Mouse (Mus musculus): Measurements from ENCODE around the gene Fbxo4. TPM values are rescaled to one million over a fixed set of nuclear protein-coding genes. Genes with fewer than 3 reads are reported as not detected.

Fbxo4 gene
- polyA plus RNA-seq, 1 experiment from 2014 or later, result 18.8 TPM

DNA sequence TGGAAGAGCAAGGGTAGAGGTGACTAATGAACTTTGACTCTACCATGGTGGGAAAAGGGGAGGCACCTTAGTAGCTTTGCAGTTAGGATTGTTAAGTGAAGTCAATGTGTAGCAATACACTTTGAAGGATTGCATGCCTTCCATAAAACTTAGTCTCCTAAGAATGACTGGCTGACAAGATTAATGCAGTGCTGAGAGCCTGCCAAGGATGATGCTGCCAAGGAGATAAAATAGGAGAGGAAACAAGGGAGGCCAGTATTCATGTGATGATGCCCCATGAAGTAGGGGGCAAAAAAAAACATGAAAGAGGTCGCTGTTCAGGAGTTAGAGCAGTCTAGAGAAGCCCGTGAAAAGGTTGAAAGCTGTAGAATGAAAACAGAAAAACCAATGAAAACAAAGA, 5.5 kb upstream of the Fbxo4 start:
- no peak for ATAC-seq
- no peak overlapping the region for H3K4me2 ChIP-seq (replicated peaks; ENCODE audit: low read depth)
- 84% methylated on average over 2 of the region's 2 CpGs for WGBS
- H3K27ac ChIP-seq (ENCODE audit: low read depth, low read length), result no peak overlapping the region
- H3K27me3 ChIP-seq (replicated peaks; ENCODE audit: control insufficient read depth, insufficient read depth, low read length), result no peaks in the 10 kb centered on the region
- H3K9ac ChIP-seq (ENCODE audit: low read depth, low read length), result no peak overlapping the region
- H3K36me3 ChIP-seq (ENCODE audit: control insufficient read depth, insufficient read depth), result peaks cover 31% of the 10 kb centered on the region
- H3K9me3 ChIP-seq (ENCODE audit: control insufficient read depth), result no peaks in the 10 kb centered on the region
- H3K4me1 ChIP-seq (replicated peaks; ENCODE audit: control insufficient read depth, insufficient read depth, low read length), result no peaks in the 10 kb centered on the region
- TF ChIP-seq CTCF (IDR thresholded peaks at IDR 0.05; ENCODE audit: low read depth), result no peak
- H3K4me3 ChIP-seq (ENCODE audit: low read depth, low read length), result no peak overlapping the region

DNA sequence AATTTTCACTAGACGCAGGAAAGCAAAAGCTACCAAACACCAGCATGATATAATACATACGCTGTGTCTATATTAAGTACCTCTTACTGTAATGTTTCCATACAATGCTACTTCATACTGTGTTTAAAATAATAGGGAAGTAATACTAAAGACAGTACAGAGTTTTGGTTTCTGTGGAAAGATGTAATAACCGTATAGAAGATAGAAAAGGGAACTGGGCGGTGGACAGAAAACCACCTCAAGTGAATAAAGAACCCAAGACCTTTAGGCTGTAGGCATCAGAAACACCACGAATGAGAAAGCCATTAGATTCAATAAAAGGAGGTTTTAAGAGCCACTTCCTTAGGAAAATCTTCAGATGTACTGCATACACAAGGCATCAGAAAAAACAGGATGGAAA, 3.4 kb upstream of the Fbxo4 start:
- no peak overlapping the region for H3K27ac ChIP-seq (ENCODE audit: low read depth, low read length)
- H3K4me2 ChIP-seq (replicated peaks; ENCODE audit: low read depth), result no peak overlapping the region
- no peaks in the 10 kb centered on the region for H3K9me3 ChIP-seq (ENCODE audit: control insufficient read depth)
- H3K36me3 ChIP-seq (ENCODE audit: control insufficient read depth, insufficient read depth), result peaks cover 27% of the 10 kb centered on the region
- no peak for TF ChIP-seq CTCF (IDR thresholded peaks at IDR 0.05; ENCODE audit: low read depth)
- no peak for ATAC-seq
- no peak overlapping the region for H3K9ac ChIP-seq (ENCODE audit: low read depth, low read length)
- WGBS, result 88% methylated on average over 5 of the region's 5 CpGs
- no peaks in the 10 kb centered on the region for H3K27me3 ChIP-seq (replicated peaks; ENCODE audit: control insufficient read depth, insufficient read depth, low read length)
- no peaks in the 10 kb centered on the region for H3K4me1 ChIP-seq (replicated peaks; ENCODE audit: control insufficient read depth, insufficient read depth, low read length)
- H3K4me3 ChIP-seq (ENCODE audit: low read depth, low read length), result no peak overlapping the region

DNA sequence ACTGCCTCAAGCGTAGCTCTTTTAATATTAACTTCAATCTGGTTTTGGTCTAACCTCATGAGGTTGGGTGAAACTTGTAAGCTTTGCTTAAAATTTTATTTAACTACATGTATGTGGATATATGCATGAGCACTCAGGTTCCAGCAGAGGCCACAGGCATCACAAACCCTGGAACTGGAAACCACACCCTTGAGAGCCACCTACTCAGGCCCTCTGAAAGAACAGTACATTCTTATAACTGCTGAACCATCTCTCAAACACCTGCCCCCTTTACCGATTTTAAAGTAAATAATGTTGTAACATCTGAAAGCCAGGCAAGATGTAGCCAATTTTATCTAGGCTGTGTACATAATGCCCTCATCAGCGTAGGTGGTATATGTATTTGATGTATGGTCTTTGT, 498 bp upstream of the Fbxo4 start:
- Histone ChIP-seq H3K4me1 (replicated peaks; ENCODE audit: control insufficient read depth, insufficient read depth, low read length) (no peaks in the 10 kb centered on the region), H3K27ac (ENCODE audit: low read depth, low read length) (peak overlapping the region; percentile 99), H3K4me2 (replicated peaks; ENCODE audit: low read depth) (peak overlapping the region; percentile 87), H3K9ac (ENCODE audit: low read depth, low read length) (no peak overlapping the region), H3K36me3 (ENCODE audit: control insufficient read depth, insufficient read depth) (peaks cover 18% of the 10 kb centered on the region; the same call in 1 of the 2 replicates), H3K4me3 (ENCODE audit: low read depth, low read length) (peak overlapping the region; percentile 71), H3K9me3 (ENCODE audit: control insufficient read depth) (no peaks in the 10 kb centered on the region), H3K27me3 (replicated peaks; ENCODE audit: control insufficient read depth, insufficient read depth, low read length) (no peaks in the 10 kb centered on the region)
- 54% methylated on average over 3 of the region's 3 CpGs for WGBS
- no peak for ATAC-seq
- no peak for TF ChIP-seq CTCF (IDR thresholded peaks at IDR 0.05; ENCODE audit: low read depth)

DNA sequence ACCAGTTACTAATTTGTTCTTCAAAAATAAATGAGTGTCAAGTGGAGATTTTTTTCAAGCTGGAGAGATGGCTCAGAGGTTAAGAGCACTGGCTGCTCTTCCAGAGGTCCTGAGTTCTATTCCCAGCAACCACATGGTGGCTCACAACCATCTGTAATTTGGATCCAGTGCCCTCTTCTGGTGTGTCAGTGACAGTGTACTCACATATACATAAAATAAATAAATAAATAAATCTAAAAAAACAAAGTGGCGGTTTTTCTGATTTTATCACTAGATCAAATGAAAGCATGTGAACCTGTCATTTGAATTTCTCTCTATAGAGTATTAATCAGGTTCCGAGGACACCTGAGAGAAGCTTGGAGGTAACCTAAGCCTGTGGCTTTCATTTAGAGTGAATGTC, 1.1 kb downstream of the Fbxo4 start:
- H3K36me3 ChIP-seq (ENCODE audit: control insufficient read depth, insufficient read depth), result 0 out of 2 replicates have a peak, but pooled peaks cover 3% of the 10 kb centered on the region
- 91% methylated on average over 2 of the region's 2 CpGs for WGBS
- H3K9ac ChIP-seq (ENCODE audit: low read depth, low read length), result no peak overlapping the region
- H3K4me2 ChIP-seq (replicated peaks; ENCODE audit: low read depth), result peak overlapping the region; percentile 87; the same call in 1 of the 2 replicates
- TF ChIP-seq CTCF (IDR thresholded peaks at IDR 0.05; ENCODE audit: low read depth), result peak; percentile 38; the same call in 1 of the 2 replicates
- ATAC-seq, result no peak
- H3K9me3 ChIP-seq (ENCODE audit: control insufficient read depth), result no peaks in the 10 kb centered on the region
- H3K4me3 ChIP-seq (ENCODE audit: low read depth, low read length), result no peak overlapping the region
- H3K27ac ChIP-seq (ENCODE audit: low read depth, low read length), result no peak overlapping the region
- no peaks in the 10 kb centered on the region for H3K27me3 ChIP-seq (replicated peaks; ENCODE audit: control insufficient read depth, insufficient read depth, low read length)
- H3K4me1 ChIP-seq (replicated peaks; ENCODE audit: control insufficient read depth, insufficient read depth, low read length), result no peaks in the 10 kb centered on the region

DNA sequence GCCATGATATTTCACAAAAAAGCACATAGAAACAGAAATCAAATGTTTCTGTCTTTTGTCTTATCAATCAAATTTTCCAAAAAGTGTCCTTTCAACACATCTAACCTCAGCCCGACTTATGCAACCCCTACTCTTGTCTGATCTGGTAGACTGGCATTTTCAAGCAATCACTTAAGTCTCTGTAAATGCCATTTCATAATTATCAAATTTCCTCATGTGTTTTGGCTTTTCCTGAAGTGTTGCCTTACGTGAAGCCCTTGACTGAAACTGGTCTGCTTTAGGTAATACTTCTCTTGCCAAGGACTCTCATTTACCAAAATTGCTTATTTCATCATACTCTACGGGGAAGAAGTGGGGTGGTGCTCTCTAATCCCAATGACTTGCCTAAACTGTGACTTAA, 6.1 kb downstream of the Fbxo4 start:
- H3K4me3 ChIP-seq (ENCODE audit: low read depth, low read length), result no peak overlapping the region

DNA sequence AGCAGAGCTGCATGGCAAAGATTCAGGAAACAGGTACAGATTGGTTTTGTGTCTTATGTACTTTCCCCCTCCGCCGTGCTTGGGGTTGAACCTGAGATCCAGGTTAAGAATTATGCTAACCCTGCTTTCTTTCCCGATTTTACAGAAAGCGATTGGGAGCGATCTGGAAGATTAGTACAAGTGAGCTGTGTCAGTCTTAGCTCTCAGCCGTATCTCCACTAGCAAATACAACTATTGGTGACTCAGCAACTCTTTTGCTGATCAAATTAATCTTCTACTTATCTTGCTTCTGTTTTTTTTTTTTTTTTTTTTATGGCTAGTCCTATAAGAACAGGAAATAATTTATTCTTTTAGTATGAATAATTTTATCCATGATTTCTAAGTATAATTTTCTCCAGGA, 9.2 kb downstream of the Fbxo4 start:
- no peak for TF ChIP-seq CTCF (IDR thresholded peaks at IDR 0.05; ENCODE audit: low read depth)
- H3K27me3 ChIP-seq (replicated peaks; ENCODE audit: control insufficient read depth, insufficient read depth, low read length), result no peaks in the 10 kb centered on the region
- peak; percentile 71 for ATAC-seq
- H3K4me1 ChIP-seq (replicated peaks; ENCODE audit: control insufficient read depth, insufficient read depth, low read length), result no peaks in the 10 kb centered on the region
- whole genome bisulfite sequencing, result 59% methylated on average over 6 of the region's 6 CpGs
- H3K4me2 ChIP-seq (replicated peaks; ENCODE audit: low read depth), result peak overlapping the region; percentile 54
- peak overlapping the region; percentile 18; the same call in 1 of the 2 replicates for H3K4me3 ChIP-seq (ENCODE audit: low read depth, low read length)
- 0 out of 2 replicates have a peak, but pooled peaks cover 3% of the 10 kb centered on the region for H3K36me3 ChIP-seq (ENCODE audit: control insufficient read depth, insufficient read depth)
- no peaks in the 10 kb centered on the region for H3K9me3 ChIP-seq (ENCODE audit: control insufficient read depth)
- H3K9ac ChIP-seq (ENCODE audit: low read depth, low read length), result peak overlapping the region; percentile 27; the same call in 1 of the 2 replicates
- H3K27ac ChIP-seq (ENCODE audit: low read depth, low read length), result peak overlapping the region; percentile 87

More for the DNA sequence above, 6.1 kb downstream of the Fbxo4 start:
- Histone ChIP-seq H3K4me1 (replicated peaks; ENCODE audit: control insufficient read depth, insufficient read depth, low read length) (no peaks in the 10 kb centered on the region), H3K27ac (ENCODE audit: low read depth, low read length) (no peak overlapping the region), H3K27me3 (replicated peaks; ENCODE audit: control insufficient read depth, insufficient read depth, low read length) (no peaks in the 10 kb centered on the region), H3K4me2 (replicated peaks; ENCODE audit: low read depth) (no peak overlapping the region), H3K36me3 (ENCODE audit: control insufficient read depth, insufficient read depth) (0 out of 2 replicates have a peak, but pooled peaks cover 3% of the 10 kb centered on the region), H3K9me3 (ENCODE audit: control insufficient read depth) (no peaks in the 10 kb centered on the region), H3K9ac (ENCODE audit: low read depth, low read length) (no peak overlapping the region)
- no peak for TF ChIP-seq CTCF (IDR thresholded peaks at IDR 0.05; ENCODE audit: low read depth)
- no peak for ATAC-seq
- WGBS, result 89% methylated on average over 3 of the region's 3 CpGs
